Mouse (Mus musculus) kidney, embryonic 14.5 days (tissue): ENCODE measurements at regions not wholly inside any gene's neighbourhood (a gene's known extent, or its start where the extent isn't known, plus 50 kb on each side); places are given as distances from the start of the nearest gene placed in this dataset.
A peak's percentile ranks its signal among the peaks of the same experiment; 100 is the strongest.

Experiments used
- ATAC-seq: fragments of 200-750 bp; cut with Nextera tagmentation; 2 replicates; pipeline ENCODE4 v1.8.0; 2017; ENCODE audit warnings: moderate number of reproducible peaks, mild to moderate bottlenecking, moderate TSS enrichment, moderate library complexity; ENCODE audit not compliant: low FRiP score, low TSS enrichment
- H3K27ac ChIP-seq: fragments of 300-500 bp; sonication (generic); 2 replicates; pipeline ENCODE4 v1.5.1; 2014; ENCODE audit warnings: low read depth, mild to moderate bottlenecking, low read length, moderate library complexity, mixed read lengths
- H3K27me3 ChIP-seq: fragments of 300-500 bp; sonication (generic); 2 replicates; pipeline ENCODE4 v1.6.1; 2014; ENCODE audit warnings: mild to moderate bottlenecking, low read length; ENCODE audit not compliant: control insufficient read depth, insufficient read depth
- H3K36me3 ChIP-seq: fragments of 300-500 bp; sonication (generic); 2 replicates; pipeline ENCODE4 v1.6.1; 2014; ENCODE audit warnings: low read length, mixed read lengths; ENCODE audit not compliant: control insufficient read depth, insufficient read depth
- H3K4me1 ChIP-seq: fragments of 300-500 bp; sonication (generic); 2 replicates; pipeline ENCODE4 v1.6.1; 2014; ENCODE audit warnings: low read length, mixed read lengths; ENCODE audit not compliant: control insufficient read depth, insufficient read depth
- H3K4me2 ChIP-seq: fragments of 300-500 bp; sonication (generic); replicated peaks from 2 replicates; pipeline ENCODE4 v1.6.1; 2014; ENCODE audit warnings: low read depth, mild to moderate bottlenecking, low read length
- H3K4me3 ChIP-seq: fragments of 300-500 bp; sonication (generic); 2 replicates; pipeline ENCODE4 v1.5.1; 2014; ENCODE audit warnings: mild to moderate bottlenecking, low read length
- H3K9ac ChIP-seq: fragments of 300-500 bp; sonication (generic); 2 replicates; pipeline ENCODE4 v1.6.1; 2014; ENCODE audit warnings: low read depth, mild to moderate bottlenecking, low read length, moderate library complexity
- H3K9me3 ChIP-seq: fragments of 300-500 bp; sonication (generic); 2 replicates; pipeline ENCODE4 v1.6.1; 2016; ENCODE audit warnings: low read length; ENCODE audit not compliant: control insufficient read depth
- WGBS: fragments of 180-500 bp; shearing (Covaris S2); extraction: QIAGEN DNeasy Blood & Tissue Kit; methylation state at CpG from one replicate; pipeline ENCODE4 v1.1.7; 2014; 5-methylcytosine and 5-hydroxymethylcytosine counted together

GRCm38 (mm10) chr2:134029631-134030414 is 477.9 kb downstream of the Bmp2 start:
- Histone ChIP-seq H3K9ac (no peak overlapping the region), H3K36me3 (no peaks in the 10 kb centered on the region), H3K4me2 (no peak overlapping the region), H3K27ac (no peak overlapping the region), H3K9me3 (no peaks in the 10 kb centered on the region), H3K4me3 (no peak overlapping the region), H3K4me1 (no peaks in the 10 kb centered on the region), H3K27me3 (no peaks in the 10 kb centered on the region)
- 63% methylated on average over 4 of the region's 4 CpGs for WGBS
- peak; percentile 75; the same call in 1 of the 2 replicates for ATAC-seq

GRCm38 (mm10) chr2:134029153-134029552 is 477.2 kb downstream of the Bmp2 start:
- no peak overlapping the region for H3K4me3 ChIP-seq
- 88% methylated on average over 2 of the region's 2 CpGs for WGBS
- no peaks in the 10 kb centered on the region for H3K36me3 ChIP-seq
- H3K27ac ChIP-seq = no peak overlapping the region
- no peak overlapping the region for H3K9ac ChIP-seq
- H3K9me3 ChIP-seq = no peaks in the 10 kb centered on the region
- ATAC-seq = no peak
- no peaks in the 10 kb centered on the region for H3K27me3 ChIP-seq
- H3K4me1 ChIP-seq = no peaks in the 10 kb centered on the region
- H3K4me2 ChIP-seq = no peak overlapping the region

- Histone ChIP-seq H3K27ac (no peak overlapping the region), H3K4me3 (no peak overlapping the region), H3K27me3 (no peaks in the 10 kb centered on the region), H3K4me2 (no peak overlapping the region), H3K4me1 (no peaks in the 10 kb centered on the region), H3K36me3 (no peaks in the 10 kb centered on the region), H3K9me3 (no peaks in the 10 kb centered on the region), H3K9ac (no peak overlapping the region)
- ATAC-seq = no peak; the same call in 1 of the 2 replicates
Observed at GRCm38 (mm10) chr2:134017109-134017508, 465.1 kb downstream of the Bmp2 start.

GRCm38 (mm10) chr2:134003146-134003545 is 451.2 kb downstream of the Bmp2 start:
- WGBS = 70% methylated on average over 1 of the region's 1 CpGs

GRCm38 (mm10) chr2:133994742-133995141 is 442.8 kb downstream of the Bmp2 start:
- no peak overlapping the region for H3K4me2 ChIP-seq
- no peak for ATAC-seq
- no peaks in the 10 kb centered on the region for H3K9me3 ChIP-seq
- no peaks in the 10 kb centered on the region for H3K36me3 ChIP-seq
- no peak overlapping the region for H3K27ac ChIP-seq
- WGBS = 85% methylated on average over 1 of the region's 1 CpGs
- no peaks in the 10 kb centered on the region for H3K27me3 ChIP-seq
- H3K4me1 ChIP-seq = no peaks in the 10 kb centered on the region
- H3K9ac ChIP-seq = no peak overlapping the region
- H3K4me3 ChIP-seq = no peak overlapping the region

More at GRCm38 (mm10) chr2:134003146-134003545, 451.2 kb downstream of the Bmp2 start:
- Histone ChIP-seq H3K4me2 (no peak overlapping the region), H3K9ac (no peak overlapping the region), H3K27me3 (no peaks in the 10 kb centered on the region), H3K4me3 (no peak overlapping the region), H3K36me3 (no peaks in the 10 kb centered on the region), H3K9me3 (no peaks in the 10 kb centered on the region), H3K4me1 (no peaks in the 10 kb centered on the region), H3K27ac (no peak overlapping the region)
- ATAC-seq = no peak

- Histone ChIP-seq H3K9ac (no peak overlapping the region), H3K36me3 (no peaks in the 10 kb centered on the region), H3K4me3 (no peak overlapping the region), H3K9me3 (no peaks in the 10 kb centered on the region), H3K4me2 (no peak overlapping the region), H3K27me3 (no peaks in the 10 kb centered on the region), H3K27ac (no peak overlapping the region), H3K4me1 (no peaks in the 10 kb centered on the region)
- no peak for ATAC-seq
- 91% methylated on average over 9 of the region's 9 CpGs for WGBS
Observed at GRCm38 (mm10) chr2:133994337-133994736, 442.4 kb downstream of the Bmp2 start.

GRCm38 (mm10) chr2:133987671-133988070 is 435.7 kb downstream of the Bmp2 start:
- Histone ChIP-seq H3K36me3 (no peaks in the 10 kb centered on the region), H3K9me3 (no peaks in the 10 kb centered on the region), H3K4me3 (no peak overlapping the region), H3K4me1 (no peaks in the 10 kb centered on the region), H3K27ac (no peak overlapping the region), H3K4me2 (no peak overlapping the region), H3K27me3 (no peaks in the 10 kb centered on the region), H3K9ac (no peak overlapping the region)
- 90% methylated on average over 1 of the region's 1 CpGs for WGBS
- no peak for ATAC-seq
